Mouse (Mus musculus): ENCODE data around the gene Acss2.

Acss2 gene

DNA sequence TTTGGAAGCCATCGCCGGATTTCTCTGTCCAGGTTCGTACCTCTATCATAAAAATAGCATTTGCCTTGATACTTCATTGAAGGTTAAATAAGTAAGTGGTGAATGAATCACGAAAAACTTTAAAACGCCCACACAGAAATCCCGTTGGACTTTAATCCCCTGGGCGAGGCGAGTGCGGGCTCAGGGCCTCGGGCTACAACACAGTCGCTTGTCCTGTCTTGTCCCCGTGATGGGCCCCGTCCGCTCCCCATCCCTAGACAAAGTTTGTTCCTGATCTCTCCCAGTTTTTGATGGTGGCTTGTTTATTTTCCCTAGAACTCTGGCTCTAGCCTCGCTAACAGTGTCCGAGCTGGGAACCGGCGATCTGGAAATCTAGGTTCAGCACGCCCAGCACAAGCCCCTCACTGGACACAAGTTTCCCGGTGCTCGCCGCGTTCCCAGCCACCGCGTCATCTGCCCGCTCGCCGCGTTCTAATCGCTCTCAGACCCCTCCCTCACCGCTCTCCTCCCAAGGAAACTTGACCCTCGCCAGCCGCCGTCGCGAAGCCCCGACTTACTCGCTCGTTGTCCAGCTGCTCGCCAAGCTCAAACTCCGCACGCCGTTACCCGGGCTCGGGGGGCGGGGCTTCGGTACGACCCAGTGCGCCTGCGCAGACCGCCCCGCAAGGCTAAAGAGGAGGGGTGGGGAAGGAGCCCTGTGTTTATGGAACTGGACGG, 74.5 kb downstream of the Acss2 start, which contains the start of gene Gss:
Gene Gss, minus strand, starts transcription at position 674 of the 717 bp plus-strand sequence.
- under 1% methylated on average over 53 of the region's 53 CpGs for WGBS

DNA sequence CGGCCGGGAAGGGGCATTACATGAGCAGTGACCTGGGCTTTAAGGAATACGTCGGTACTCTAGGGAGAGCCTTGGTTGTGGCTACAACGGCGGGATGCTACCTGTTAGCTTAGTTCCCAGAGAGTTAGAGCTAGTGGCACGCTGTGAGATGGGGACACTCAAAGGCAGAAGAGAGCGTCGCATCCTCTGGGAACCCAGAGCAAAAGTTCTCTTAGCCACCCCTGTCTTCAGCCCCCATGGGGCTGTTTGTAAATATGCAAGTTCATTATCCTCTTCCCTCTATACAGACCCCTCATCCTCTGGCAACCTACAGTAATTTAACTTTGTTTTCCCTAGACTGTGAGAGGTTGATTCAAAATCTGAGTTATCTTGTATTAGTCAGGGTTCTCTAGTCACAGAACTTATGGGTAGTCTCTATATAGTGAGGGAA, 75.1 kb downstream of the Acss2 start:
- under 1% methylated on average over 9 of the region's 9 CpGs for WGBS

DNA sequence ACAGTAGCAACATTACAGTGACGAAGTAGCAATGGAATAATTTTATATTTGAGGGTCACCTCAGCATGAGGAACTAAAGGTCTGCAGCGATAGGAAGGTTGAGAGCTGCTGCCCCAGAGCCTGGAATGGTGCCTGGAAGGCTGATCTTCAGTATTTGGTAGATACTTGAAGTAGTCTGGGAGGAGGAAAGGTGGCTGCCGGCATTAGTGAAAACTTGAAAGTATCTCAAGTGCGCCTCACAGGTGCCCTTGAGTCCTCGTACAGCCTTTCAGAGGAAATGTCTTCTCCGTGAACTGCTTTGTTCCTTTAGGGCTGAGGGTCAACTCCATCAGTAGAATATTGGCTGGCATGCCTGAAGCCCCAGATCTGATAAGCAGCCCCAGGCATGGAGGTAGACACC, 77.8 kb downstream of the Acss2 start:
- 81% methylated on average over 6 of the region's 6 CpGs for WGBS

DNA sequence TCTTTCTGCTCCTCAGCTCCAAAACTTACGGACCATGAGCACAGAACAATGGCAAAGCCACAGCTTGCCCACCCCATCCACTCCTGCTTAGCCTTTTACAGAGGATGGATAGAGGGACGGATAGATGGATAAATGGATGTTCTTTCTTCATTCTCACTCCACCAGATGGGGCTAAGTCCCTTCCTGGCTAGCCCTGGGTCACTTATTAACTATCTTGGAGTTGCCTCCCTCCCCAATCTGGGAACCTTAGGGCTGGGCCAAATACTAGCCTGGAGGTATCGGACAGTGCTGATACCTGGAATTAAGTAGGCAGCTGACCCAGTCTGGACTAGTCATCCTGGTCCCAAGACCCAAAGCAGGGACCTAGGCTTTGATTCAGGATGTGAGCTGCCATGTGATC, 86.0 kb downstream of the Acss2 start:
- WGBS: 79% methylated on average over 3 of the region's 3 CpGs

DNA sequence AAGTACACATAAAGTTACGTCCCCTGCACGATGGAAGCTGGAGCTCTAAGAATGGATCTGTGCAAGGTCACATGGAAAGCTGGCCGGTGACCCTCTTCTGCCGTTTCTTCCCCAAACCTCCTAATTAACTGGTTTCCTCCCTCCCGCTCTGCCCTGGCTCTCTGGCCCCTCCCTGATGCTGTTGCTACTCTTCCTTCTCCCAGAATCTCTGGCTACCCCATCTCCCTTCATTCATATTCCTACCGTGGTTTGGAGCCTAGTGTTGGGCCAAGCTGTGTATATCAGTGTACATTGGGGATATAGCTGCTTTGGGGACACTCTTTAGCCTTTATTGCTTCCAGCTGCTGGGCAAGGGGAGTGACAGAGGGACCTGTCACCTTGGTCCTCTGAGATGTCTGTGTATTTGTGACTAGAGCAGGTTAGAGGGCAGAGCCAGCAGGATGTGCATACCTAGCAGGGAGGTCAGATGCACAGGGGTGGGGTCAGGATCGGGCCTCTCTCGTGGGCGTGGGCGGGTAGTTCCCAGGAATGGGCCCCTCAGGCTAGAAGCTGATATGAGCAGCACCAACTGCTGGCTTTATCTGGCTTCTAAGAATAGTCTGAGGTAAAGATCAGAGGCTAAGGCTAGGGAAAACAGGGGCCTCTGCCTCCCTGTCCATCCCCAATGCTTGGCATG, 87.0 kb downstream of the Acss2 start:
- WGBS: 67% methylated on average over 10 of the region's 10 CpGs

DNA sequence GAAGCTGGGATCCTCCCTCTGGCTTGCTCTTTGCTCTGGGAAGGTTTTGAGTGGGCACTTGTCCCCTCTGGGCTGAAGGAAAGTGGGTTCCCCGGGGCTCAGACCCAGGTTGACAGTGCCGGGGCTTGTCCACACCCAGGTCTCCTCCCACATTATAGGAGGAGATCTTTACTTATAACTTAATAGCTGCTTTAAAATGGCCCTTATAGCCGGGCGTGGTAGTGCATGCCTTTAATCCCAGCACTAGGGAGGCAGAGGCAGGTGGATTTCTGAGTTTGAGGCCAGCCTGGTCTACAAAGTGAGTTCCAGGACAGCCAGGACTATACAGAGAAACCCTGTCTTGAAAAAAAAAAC, 87.5 kb downstream of the Acss2 start:
- 89% methylated on average over 4 of the region's 4 CpGs for WGBS

DNA sequence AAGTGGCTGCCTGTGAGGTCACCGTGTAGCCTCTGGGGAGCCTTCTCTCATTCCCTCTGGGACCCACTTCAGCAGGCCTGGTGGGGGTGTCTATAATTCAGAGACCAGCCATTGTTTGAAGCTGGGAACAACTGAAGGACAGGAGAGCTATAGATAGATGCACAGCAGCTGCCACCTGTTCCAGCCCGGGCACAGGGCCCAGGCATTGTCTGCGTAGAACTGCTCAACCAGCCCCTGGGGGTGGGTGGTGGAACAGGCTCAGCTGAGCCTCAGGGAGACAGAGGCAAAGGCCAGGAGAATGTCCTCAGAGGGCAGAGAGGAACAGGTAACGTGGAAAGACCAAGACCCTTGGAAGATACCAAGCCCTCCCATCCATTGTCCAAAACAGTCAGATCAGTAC, 88.6 kb downstream of the Acss2 start:
- 68% methylated on average over 4 of the region's 4 CpGs for WGBS

DNA sequence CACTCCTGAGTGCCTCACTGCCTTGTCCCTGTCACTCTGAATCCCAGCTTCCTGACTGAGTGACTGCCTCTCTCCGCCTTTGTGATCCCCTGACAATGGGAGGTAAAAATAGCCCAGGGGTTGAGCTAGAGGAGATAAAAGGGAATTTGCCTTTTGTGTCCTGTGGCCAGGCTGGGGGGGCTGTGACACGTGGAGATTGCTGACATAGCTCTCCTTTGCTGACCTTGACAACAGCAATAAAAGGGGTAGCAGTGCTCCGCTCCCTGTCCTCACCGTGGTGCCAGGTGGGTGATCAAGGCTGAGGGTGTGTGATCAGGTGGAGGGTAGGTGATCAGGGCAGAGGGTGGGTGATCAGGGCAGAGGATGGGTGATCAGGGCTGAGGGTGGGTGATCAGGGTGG, 93.2 kb downstream of the Acss2 start, which contains the start of gene Myh7b:
Gene Myh7b, plus strand, starts transcription at position 235 of the 400 bp plus-strand sequence.
- 56% methylated on average over 4 of the region's 4 CpGs for WGBS

DNA sequence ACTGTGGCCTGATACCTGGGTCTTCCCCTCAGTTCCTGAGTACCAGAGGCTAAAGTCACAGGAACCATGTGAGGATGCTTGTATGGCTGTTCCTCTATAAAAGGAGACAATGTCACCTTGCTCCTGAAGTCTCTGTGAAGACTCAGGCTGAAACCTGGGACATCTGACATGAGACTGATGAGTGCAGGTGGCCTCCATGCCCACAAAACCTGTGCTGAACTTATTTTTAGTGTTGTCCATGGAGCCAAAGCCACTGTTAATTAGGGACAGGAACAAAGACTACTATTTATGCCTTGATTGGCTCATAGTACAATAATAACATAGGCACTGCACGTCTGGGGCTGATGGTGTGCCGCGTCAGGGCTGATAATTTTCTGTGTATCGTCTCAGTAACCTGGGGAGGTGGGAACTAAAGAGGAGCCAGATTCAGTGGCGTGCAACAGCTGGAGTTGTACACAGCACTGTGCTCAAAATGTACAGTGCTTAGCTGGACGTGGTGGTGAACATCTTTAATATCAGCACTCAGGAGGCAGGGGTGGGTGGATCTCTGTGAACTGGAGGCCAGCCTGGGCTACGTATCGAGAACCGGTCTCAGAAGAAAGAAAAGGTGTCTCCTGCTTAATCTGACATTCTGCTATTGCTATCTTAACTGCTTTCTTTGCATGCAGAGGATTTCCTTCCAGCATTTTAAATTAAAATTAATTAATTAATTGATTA, 94.2 kb downstream of the Acss2 start:
- 86% methylated on average over 9 of the region's 9 CpGs for WGBS

DNA sequence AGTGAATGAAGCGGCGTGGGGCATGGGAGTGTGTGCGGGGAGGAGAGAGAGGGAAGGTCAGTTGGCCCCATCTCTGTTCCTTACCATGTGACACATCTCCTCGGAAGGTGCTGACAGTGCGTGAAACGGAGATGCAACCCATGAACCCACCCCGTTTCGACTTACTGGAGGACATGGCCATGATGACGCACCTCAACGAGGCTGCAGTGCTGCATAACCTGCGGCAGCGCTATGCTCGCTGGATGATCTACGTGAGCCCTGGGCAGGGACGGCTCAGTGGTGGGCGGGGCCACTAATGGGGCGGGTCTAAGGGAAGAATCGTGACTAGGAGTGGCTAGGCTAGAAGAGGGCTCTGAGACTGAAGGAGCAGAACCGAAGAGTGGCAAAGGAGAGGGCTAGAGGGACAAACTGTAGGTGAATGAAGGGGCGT, 95.6 kb downstream of the Acss2 start:
- 12% methylated on average over 20 of the region's 20 CpGs for WGBS

DNA sequence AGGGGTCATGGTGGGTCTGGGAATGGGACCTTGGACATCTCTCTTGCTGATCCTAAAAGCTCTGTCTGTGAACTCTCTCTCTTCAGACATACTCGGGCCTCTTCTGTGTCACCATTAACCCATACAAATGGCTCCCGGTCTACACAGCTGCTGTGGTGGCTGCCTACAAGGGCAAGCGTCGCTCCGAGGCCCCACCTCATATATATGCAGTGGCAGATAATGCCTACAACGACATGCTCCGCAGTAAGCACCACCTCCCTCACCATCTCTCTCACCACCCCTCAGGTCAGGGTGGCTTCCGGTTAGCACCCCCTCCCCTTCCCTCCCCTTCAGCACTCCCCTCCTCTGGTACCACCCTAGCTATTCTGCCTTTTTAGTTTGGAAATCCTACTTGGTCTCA, 96.2 kb downstream of the Acss2 start:
- 82% methylated on average over 8 of the region's 8 CpGs for WGBS

DNA sequence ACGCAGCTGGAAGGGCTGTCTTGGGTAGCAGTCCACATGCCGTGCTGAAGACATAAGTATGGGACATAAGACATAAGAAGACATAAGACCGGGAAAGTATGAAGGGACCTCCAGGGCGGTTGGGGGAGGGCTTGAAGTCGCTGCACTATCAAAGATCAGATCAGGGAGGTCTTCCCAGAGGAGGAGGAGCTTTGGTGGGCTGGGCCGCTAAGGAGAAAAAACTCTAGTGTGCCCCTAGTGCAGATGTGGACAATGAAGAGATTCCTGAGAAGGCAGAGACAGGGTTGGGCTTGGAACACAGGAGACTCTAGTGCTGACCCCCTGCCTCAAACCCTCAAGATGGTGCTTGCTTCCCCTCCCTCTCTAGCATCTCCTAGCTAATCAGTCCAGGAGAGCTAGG, 99.2 kb downstream of the Acss2 start:
- 66% methylated on average over 6 of the region's 6 CpGs for WGBS

DNA sequence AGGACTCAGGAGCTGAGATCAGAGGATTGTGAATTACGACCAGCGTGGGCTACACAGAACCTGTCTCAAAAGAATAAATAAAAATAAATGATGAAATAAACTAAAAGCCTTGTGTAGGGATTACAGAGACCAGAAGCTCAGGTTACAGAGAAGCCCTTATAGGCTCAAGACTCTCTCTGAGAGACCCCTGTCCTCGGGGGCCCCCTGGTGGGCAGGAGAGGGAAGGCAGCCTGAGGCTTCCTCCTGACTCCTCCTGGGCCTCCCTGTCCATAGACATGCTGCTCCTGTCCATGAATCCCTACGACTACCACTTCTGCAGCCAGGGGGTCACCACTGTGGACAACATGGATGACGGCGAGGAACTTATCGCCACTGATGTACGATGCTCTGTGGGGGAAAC, 102.1 kb downstream of the Acss2 start:
- WGBS: 25% methylated on average over 8 of the region's 8 CpGs

DNA sequence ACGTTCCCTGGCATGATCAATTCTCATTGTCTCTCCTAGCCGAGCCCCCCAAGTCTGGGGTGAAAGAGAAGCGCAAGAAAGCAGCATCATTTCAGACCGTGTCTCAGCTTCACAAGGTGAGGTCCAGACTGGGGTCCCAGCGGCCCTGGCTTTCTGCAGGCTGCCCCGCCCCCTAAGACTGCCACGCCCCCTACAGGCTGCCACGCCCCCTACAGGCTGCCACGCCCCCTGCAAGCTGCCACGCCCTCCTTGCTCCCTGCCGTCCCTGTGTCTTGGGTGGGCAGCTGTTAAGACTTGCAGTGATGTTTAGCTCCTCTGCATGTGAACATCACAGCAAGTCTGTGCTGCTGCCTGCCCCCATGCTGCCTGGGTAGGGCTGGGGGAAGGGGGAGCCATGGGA, 104.9 kb downstream of the Acss2 start:
- 31% methylated on average over 11 of the region's 11 CpGs for WGBS

DNA sequence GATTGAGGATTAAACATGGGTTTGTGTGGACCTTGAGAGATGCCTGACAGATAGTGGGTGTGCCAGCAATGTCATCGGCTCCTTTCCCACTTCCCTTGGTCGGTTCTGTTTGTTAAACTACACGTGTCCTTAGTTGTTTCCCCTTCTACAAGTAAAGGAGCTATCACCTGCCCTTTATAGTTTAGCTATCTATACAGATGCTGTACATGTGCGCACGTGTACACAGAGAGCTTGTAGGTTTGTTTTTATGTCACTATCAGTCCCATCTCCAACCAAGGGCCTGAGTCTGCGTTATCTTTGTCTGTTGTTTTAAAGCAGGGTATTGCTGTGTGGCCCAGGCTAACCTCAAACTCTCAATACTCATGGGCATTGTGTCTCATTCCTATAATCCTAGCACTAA, 106.2 kb downstream of the Acss2 start:
- 89% methylated on average over 6 of the region's 6 CpGs for WGBS

DNA sequence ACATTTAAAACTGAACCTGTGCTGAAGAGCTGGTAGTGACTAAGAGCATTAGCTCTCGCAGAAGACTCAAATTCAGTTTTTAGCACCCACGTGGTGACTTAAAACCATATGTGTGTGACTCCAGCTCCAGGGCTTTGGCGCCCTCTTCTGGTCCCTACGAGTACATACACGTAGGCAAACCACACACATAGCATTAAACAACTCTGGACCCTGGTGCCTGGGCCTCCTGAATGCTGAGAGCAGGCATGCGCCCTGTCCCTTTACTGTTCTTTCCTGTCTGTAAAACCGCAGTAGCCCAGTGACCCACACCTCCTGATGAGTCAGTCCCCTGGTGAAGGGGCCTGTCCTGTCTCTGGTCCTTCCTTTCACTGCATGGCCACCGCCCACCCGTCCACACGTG, 107.0 kb downstream of the Acss2 start:
- WGBS: 40% methylated on average over 10 of the region's 10 CpGs

DNA sequence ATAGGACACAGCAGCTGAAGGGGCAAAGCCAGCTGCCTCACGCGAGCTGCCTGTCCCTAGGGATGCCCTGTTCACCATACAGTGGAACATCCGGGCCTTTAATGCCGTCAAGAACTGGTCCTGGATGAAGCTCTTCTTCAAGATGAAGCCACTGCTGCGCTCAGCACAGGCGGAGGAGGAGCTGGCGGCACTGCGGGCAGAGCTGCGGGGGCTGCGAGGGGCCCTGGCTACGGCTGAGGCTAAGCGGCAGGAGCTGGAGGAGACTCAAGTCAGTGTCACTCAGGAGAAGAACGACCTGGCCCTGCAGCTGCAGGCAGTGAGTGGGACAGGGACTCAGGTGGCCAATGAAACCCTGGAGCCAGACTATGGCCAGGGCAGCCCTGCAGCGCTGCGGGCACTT, 108.5 kb downstream of the Acss2 start:
- WGBS: 53% methylated on average over 15 of the region's 15 CpGs

DNA sequence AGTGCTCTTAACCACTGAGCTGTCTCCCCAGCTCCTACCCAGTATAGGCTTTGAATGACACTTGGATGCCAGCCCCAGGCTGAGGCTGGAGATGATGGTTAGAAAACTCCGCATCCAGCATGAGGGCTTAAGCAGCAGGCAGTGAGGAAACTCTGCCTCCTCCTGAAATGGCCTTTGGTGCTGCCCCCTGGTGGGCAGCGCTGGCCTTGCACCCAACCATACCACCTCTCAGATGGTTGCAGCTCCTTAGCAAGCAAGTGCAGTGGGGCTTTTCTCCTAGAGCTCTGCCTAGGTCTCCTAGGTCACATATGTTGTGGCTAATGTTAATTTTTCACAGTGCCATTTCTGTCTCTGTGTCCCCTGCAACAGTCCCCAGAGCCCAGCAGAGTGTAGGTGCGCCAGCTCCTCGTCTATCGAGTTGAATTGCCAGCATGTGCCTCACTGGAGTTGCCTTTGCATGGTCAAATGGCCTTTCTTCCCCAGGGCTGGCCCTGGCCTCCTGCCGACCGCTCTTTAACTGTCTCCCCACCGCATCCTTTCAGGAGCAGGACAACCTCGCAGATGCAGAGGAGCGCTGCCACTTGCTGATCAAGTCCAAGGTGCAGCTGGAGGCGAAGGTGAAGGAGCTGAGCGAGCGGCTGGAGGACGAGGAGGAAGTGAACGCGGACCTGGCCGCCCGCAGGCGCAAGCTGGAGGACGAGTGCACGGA, 109.4 kb downstream of the Acss2 start:
- WGBS: 69% methylated on average over 21 of the region's 21 CpGs

DNA sequence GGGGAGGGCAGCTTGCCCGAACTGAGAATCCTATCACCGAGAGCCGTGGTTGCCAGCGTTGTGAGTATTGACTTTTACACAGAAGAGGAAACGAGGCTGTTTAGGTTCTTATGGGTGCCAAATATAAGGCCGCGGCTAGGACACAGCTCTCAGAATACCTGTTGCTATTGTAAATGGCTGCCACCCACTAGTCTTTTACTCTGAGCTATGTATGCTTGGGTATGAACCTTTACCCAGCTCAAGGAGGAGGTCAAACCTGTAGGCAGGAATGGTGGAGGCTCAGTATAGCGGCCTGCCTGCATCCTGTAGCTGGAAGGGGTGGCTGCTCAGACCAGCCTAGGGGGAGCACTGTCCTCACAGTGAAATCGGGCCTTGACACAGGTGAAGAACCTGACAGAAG, 110.4 kb downstream of the Acss2 start:
- 92% methylated on average over 9 of the region's 9 CpGs for WGBS

DNA sequence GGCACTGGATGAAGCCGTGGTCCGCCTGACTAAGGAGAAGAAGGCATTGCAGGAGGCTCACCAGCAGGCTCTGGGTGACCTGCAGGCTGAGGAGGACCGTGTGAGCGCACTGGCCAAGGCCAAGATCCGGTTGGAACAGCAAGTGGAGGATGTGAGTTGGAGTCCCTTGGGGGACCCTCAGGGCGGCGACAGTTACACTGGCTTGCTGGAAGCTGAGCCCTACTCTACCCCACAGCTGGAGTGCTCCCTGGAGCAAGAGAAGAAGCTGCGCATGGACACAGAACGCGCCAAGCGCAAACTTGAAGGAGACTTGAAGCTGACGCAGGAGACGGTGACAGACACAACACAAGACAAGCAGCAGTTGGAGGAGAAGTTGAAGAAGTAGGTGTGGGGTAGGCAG, 110.8 kb downstream of the Acss2 start:
- WGBS: 85% methylated on average over 13 of the region's 13 CpGs

DNA sequence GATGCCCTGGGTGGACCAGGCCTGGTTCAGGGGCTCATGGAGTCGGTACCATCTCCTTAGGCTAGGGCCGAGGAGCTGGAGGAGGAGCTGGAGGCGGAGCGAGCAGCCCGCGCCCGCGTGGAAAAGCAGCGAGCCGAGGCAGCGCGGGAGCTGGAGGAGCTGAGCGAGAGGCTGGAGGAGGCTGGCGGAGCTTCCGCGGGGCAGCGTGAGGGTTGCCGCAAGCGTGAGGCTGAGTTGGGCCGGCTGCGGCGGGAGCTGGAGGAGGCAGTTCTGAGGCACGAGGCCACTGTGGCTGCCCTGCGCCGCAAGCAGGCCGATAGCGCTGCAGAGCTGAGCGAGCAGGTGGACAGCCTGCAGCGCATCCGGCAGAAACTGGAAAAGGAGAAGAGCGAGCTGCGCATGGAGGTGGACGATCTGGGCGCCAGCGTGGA, 111.5 kb downstream of the Acss2 start:
- WGBS: 2% methylated on average over 35 of the region's 35 CpGs

DNA sequence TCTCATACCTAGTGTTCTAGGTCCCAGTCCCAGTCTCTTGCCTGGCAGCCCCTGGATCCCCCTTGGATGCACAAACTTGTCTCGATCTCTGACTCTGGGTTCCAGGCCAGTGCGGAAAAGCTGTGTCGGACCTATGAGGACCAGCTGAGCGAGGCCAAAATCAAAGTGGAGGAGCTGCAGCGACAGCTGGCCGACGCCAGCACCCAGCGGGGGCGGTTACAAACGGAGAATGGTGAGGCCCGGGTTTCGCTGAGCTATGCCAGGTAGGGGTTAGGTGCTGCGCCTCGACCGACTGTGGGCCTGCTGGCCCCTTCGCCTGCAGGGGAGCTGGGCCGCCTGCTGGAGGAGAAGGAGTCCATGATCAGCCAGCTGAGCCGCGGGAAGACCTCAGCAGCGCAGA, 112.4 kb downstream of the Acss2 start:
- WGBS: 69% methylated on average over 20 of the region's 20 CpGs

Data from cerebral cortex, adult 2 months (tissue).